Mouse (Mus musculus) common myeloid progenitor, adult 5-6 weeks (primary cell): ENCODE results near the gene Klrk1. TPM values are rescaled to one million over a fixed set of nuclear protein-coding genes. Genes with fewer than 3 reads are reported as not detected.
"Not testable (repeated sequence)": the region's sequence is repeated elsewhere in the genome, so short reads cannot be mapped to it uniquely, and the experiment has no call there.

ENCODE experiments used
- ATAC-seq: replicated peaks from 2 replicates; pipeline ENCODE4 v1.8.0; 2016; ENCODE audit warnings: low read depth, mild to moderate bottlenecking, moderate TSS enrichment, inconsistent platforms; ENCODE audit not compliant: poor library complexity, severe bottlenecking
- total RNA-seq: library from RNA; stranded (forward); fragments of 200-1000, 187-1606 nt; gene quantifications from 2 replicates; pipeline ENCODE4 v1.2.3, GENCODE M21; 2017

Klrk1 gene
- total RNA-seq: 2.5 and 2.6 TPM in 2 replicates

- peak; percentile 54 for ATAC-seq
These were observed at the start of gene Klrk1 for GRCm38 (mm10) chr6:129623735-129624134. Gene Klrk1, minus strand, starts transcription at chr6:129623864.

- ATAC-seq: not testable (repeated sequence)
These were observed 37.6 kb upstream of the Klrk1 start for GRCm38 (mm10) chr6:129661301-129661700.

GRCm38 (mm10) chr6:129660589-129660988 lies 36.9 kb upstream of the Klrk1 start, which contains the start of gene Klrc2:
Gene Klrc2, minus strand, starts transcription at chr6:129660689.
- ATAC-seq: not testable (repeated sequence)

GRCm38 (mm10) chr6:129644054-129644453 lies 20.4 kb upstream of the Klrk1 start:
- ATAC-seq: not testable (repeated sequence)

GRCm38 (mm10) chr6:129643237-129643636 lies 19.6 kb upstream of the Klrk1 start, which contains the start of gene Klrc3:
Gene Klrc3, minus strand, starts transcription at chr6:129643337.
- 0 out of 2 replicates have a peak, but pooled peaks have one; percentile 18 for ATAC-seq

GRCm38 (mm10) chr6:129631046-129631445 lies 7.4 kb upstream of the Klrk1 start:
- ATAC-seq: not testable (repeated sequence)

- ATAC-seq: peak; percentile 98
These were observed 15.3 kb downstream of the Klrk1 start for GRCm38 (mm10) chr6:129608372-129608771.

- ATAC-seq: peak; percentile 99
These were observed 32.2 kb downstream of the Klrk1 start, which contains the start of gene Klrd1 for GRCm38 (mm10) chr6:129591508-129591907. Gene Klrd1, plus strand, starts transcription at chr6:129591782.

- peak; percentile 51 for ATAC-seq
These were observed 40.6 kb downstream of the Klrk1 start for GRCm38 (mm10) chr6:129583014-129583413.

GRCm38 (mm10) chr6:129581896-129582295 lies 41.8 kb downstream of the Klrk1 start:
- peak; percentile 79 for ATAC-seq

GRCm38 (mm10) chr6:129581274-129581673 lies 42.4 kb downstream of the Klrk1 start:
- ATAC-seq: peak; percentile 74

GRCm38 (mm10) chr6:129577605-129578004 lies 46.1 kb downstream of the Klrk1 start, which contains the start of gene Klre1:
Gene Klre1, plus strand, starts transcription at chr6:129577905.
- no peak for ATAC-seq

- ATAC-seq: peak; percentile 85
These were observed 48.3 kb downstream of the Klrk1 start for GRCm38 (mm10) chr6:129575315-129575714.

- ATAC-seq: peak; percentile 95
These were observed 58.4 kb downstream of the Klrk1 start for GRCm38 (mm10) chr6:129565257-129565656.

Other genes with a start within 250 kb of the Klrk1 start
- gene Clec12b, start 238.0 kb downstream of the Klrk1 start, total RNA-seq: not detected in 2 replicates
- gene Clec1b, start 226.6 kb downstream of the Klrk1 start, total RNA-seq: 2.4 and 5.3 TPM in 2 replicates
- 1.8 and 6.7 TPM in 2 replicates for gene Clec9a, start 215.0 kb downstream of the Klrk1 start, total RNA-seq
- gene Clec1a, start 171.9 kb downstream of the Klrk1 start, total RNA-seq: 0.14 TPM in 1 of 2 replicates, not detected in the other
- 0.82 and 1.1 TPM in 2 replicates for gene Olr1, start 116.7 kb downstream of the Klrk1 start, total RNA-seq
- 0.18 TPM in 1 of 2 replicates, not detected in the other for gene Tmem52b, start 111.3 kb downstream of the Klrk1 start, total RNA-seq
- gene Gabarapl1, start 90.7 kb downstream of the Klrk1 start, total RNA-seq: 90.8 and 91.1 TPM in 2 replicates
- gene Klre1, start 46.0 kb downstream of the Klrk1 start, total RNA-seq: 2.0 TPM in 1 of 2 replicates, not detected in the other
- gene Klrd1, start 32.1 kb downstream of the Klrk1 start, total RNA-seq: 2.8 and 7.4 TPM in 2 replicates
- not detected in 2 replicates for gene Klrc3, start 19.5 kb upstream of the Klrk1 start, total RNA-seq
- not detected in 2 replicates for gene Klrc2, start 36.8 kb upstream of the Klrk1 start, total RNA-seq
- not detected in 2 replicates for gene Klrc1, start 55.1 kb upstream of the Klrk1 start, total RNA-seq
- not detected in 2 replicates for gene Klri1, start 93.3 kb upstream of the Klrk1 start, total RNA-seq
- gene Klri2, start 116.6 kb upstream of the Klrk1 start, total RNA-seq: 0.09 TPM in 1 of 2 replicates, not detected in the other
- not detected in 2 replicates for gene Gm156, start 160.4 kb upstream of the Klrk1 start, total RNA-seq
- not detected in 2 replicates for gene Gm17631, start 238.8 kb upstream of the Klrk1 start, total RNA-seq